Mouse (Mus musculus) midbrain, embryonic 13.5 days (tissue): ENCODE results near the gene Twist2. TPM values are rescaled to one million over a fixed set of nuclear protein-coding genes. Genes with fewer than 3 reads are reported as not detected.
A peak's percentile ranks its signal among the peaks of the same experiment; 100 is the strongest.

ENCODE experiments used
- ATAC-seq: fragments of 200-750 bp; cut with Nextera tagmentation; 2 replicates; pipeline ENCODE4 v1.8.0; 2017; ENCODE audit warnings: mild to moderate bottlenecking, moderate TSS enrichment, moderate library complexity
- H3K27ac ChIP-seq: fragments of 300-500 bp; sonication (generic); 2 replicates; pipeline ENCODE4 v1.5.1; 2015; ENCODE audit warnings: inconsistent platforms, mild to moderate bottlenecking, moderate library complexity
- H3K27me3 ChIP-seq: fragments of 300-500 bp; sonication (generic); 2 replicates; pipeline ENCODE4 v1.6.1; 2015; ENCODE audit warnings: mild to moderate bottlenecking, inconsistent platforms
- H3K36me3 ChIP-seq: fragments of 300-500 bp; sonication (generic); 2 replicates; pipeline ENCODE4 v1.6.1; 2015; ENCODE audit warnings: mild to moderate bottlenecking, inconsistent platforms
- H3K4me1 ChIP-seq: fragments of 300-500 bp; sonication (generic); replicated peaks from 2 replicates; pipeline ENCODE4 v1.6.1; 2015; ENCODE audit warnings: inconsistent platforms
- H3K4me2 ChIP-seq: fragments of 300-500 bp; sonication (generic); replicated peaks from 2 replicates; pipeline ENCODE4 v1.6.1; 2015; ENCODE audit warnings: moderate library complexity, mild to moderate bottlenecking, inconsistent platforms
- H3K4me3 ChIP-seq: fragments of 300-500 bp; sonication (generic); replicated peaks from 2 replicates; pipeline ENCODE4 v1.5.1; 2015; ENCODE audit warnings: mild to moderate bottlenecking, inconsistent platforms
- H3K9ac ChIP-seq: fragments of 300-500 bp; sonication (generic); replicated peaks from 2 replicates; pipeline ENCODE4 v1.6.1; 2015; ENCODE audit warnings: mild to moderate bottlenecking, inconsistent platforms
- H3K9me3 ChIP-seq: fragments of 300-500 bp; sonication (generic); 2 replicates; pipeline ENCODE4 v1.6.1; 2016; ENCODE audit warnings: mild to moderate bottlenecking, inconsistent platforms
- WGBS: fragments of 180-500 bp; shearing (Covaris S2); methylation state at CpG from one replicate; pipeline ENCODE4 v1.1.7; 2015; 5-methylcytosine and 5-hydroxymethylcytosine counted together
- polyA plus RNA-seq: library from polyadenylated mRNA; unstranded; fragments of >200 nt; fragmentation: Nextera tagmentation; extraction: Ambion mirVana; gene quantifications from 2 replicates; pipeline ENCODE4 v1.2.1, GENCODE M21; 2015

Twist2 gene
- 0.72 and 1.3 TPM in 2 replicates for polyA plus RNA-seq

GRCm38 (mm10) chr1:91800967-91801843 is at the start of gene Twist2:
TSS of gene Twist2 (plus strand) at chr1:91801461.
- Histone ChIP-seq H3K4me3 (peak within 1 kb of the TSS; percentile 40), H3K4me2 (peak within 1 kb of the TSS; percentile 75), H3K27ac (no peak within 1 kb of the TSS), H3K27me3 (peaks cover 68% of the 10 kb centered on the region), H3K9ac (0 out of 2 replicates have a peak within 1 kb of the TSS, but pooled peaks have one; percentile 23), H3K4me1 (peaks cover 25% of the 10 kb centered on the region), H3K9me3 (no peaks in the 10 kb centered on the region), H3K36me3 (no peaks in the 10 kb centered on the region)
- ATAC-seq, result 0 out of 2 replicates have a peak, but pooled peaks have one; percentile 30
- under 1% methylated on average over 73 of the region's 77 CpGs for WGBS

- WGBS, result 84% methylated on average over 9 of the region's 9 CpGs
- no peak for ATAC-seq
- no peak overlapping the region for H3K27ac ChIP-seq
Observed at GRCm38 (mm10) chr1:91752931-91753330, 48.3 kb upstream of the Twist2 start.

GRCm38 (mm10) chr1:91755102-91755501 is 46.2 kb upstream of the Twist2 start:
- peak; percentile 44; the same call in 1 of the 2 replicates for ATAC-seq
- H3K4me1 ChIP-seq, result peaks cover 23% of the 10 kb centered on the region
- peaks cover 18% of the 10 kb centered on the region for H3K27me3 ChIP-seq
- WGBS, result under 1% methylated on average over 9 of the region's 9 CpGs
- no peaks in the 10 kb centered on the region for H3K9me3 ChIP-seq
- 0 out of 2 replicates have a peak overlapping the region, but pooled peaks have one; percentile 14 for H3K9ac ChIP-seq
- H3K36me3 ChIP-seq, result no peaks in the 10 kb centered on the region
- H3K27ac ChIP-seq, result no peak overlapping the region
- H3K4me2 ChIP-seq, result peak overlapping the region; percentile 46
- H3K4me3 ChIP-seq, result no peak overlapping the region; the same call in 1 of the 2 replicates

More at GRCm38 (mm10) chr1:91752931-91753330, 48.3 kb upstream of the Twist2 start:
- Histone ChIP-seq H3K4me1 (peaks cover 7% of the 10 kb centered on the region), H3K27me3 (peaks cover 34% of the 10 kb centered on the region), H3K9ac (no peak overlapping the region), H3K4me2 (no peak overlapping the region), H3K36me3 (no peaks in the 10 kb centered on the region), H3K9me3 (no peaks in the 10 kb centered on the region), H3K4me3 (no peak overlapping the region)

DNA sequence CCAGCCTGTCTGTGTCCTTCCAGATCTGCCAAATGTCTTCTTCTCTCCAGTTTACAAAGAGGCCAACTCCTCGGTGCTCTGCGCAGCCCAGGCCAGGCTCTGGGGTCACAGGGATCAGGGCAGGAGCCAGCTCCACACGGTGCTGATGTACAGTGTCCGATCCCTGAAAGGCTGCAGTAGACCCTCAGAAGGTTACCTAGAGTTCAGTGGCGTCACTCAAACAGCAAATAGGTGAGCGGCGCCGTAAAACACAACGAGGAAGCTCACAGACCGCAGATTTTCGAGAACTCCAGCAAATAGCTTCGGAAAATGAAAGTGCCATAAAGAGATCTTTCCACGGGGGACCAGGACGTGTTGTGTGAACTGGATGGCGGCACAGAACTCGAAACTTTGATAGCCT is 44.0 kb upstream of the Twist2 start:
- Histone ChIP-seq H3K4me3 (no peak overlapping the region), H3K27ac (no peak overlapping the region), H3K27me3 (peaks cover 16% of the 10 kb centered on the region), H3K36me3 (no peaks in the 10 kb centered on the region), H3K4me1 (peaks cover 38% of the 10 kb centered on the region), H3K4me2 (no peak overlapping the region), H3K9ac (no peak overlapping the region), H3K9me3 (no peaks in the 10 kb centered on the region)
- 68% methylated on average over 16 of the region's 16 CpGs for WGBS
- ATAC-seq, result no peak

GRCm38 (mm10) chr1:91758143-91758542 is 43.1 kb upstream of the Twist2 start:
- H3K36me3 ChIP-seq, result no peaks in the 10 kb centered on the region
- no peak overlapping the region for H3K27ac ChIP-seq
- no peak for ATAC-seq
- H3K4me2 ChIP-seq, result no peak overlapping the region
- H3K9ac ChIP-seq, result no peak overlapping the region
- no peaks in the 10 kb centered on the region for H3K9me3 ChIP-seq
- no peak overlapping the region for H3K4me3 ChIP-seq
- H3K4me1 ChIP-seq, result peaks cover 42% of the 10 kb centered on the region
- 34% methylated on average over 2 of the region's 2 CpGs for WGBS
- H3K27me3 ChIP-seq, result peaks cover 19% of the 10 kb centered on the region

- 18% methylated on average over 12 of the region's 12 CpGs for WGBS
- H3K4me3 ChIP-seq, result no peak overlapping the region
- peaks cover 19% of the 10 kb centered on the region for H3K27me3 ChIP-seq
- H3K27ac ChIP-seq, result peak overlapping the region; percentile 58
- no peak overlapping the region for H3K4me2 ChIP-seq
- peak; percentile 55; the same call in 1 of the 2 replicates for ATAC-seq
- H3K36me3 ChIP-seq, result no peaks in the 10 kb centered on the region
- H3K9ac ChIP-seq, result peak overlapping the region; percentile 32; the same call in 1 of the 2 replicates
- no peaks in the 10 kb centered on the region for H3K9me3 ChIP-seq
- peaks cover 42% of the 10 kb centered on the region for H3K4me1 ChIP-seq
Observed at GRCm38 (mm10) chr1:91758600-91759515, 42.4 kb upstream of the Twist2 start.

DNA sequence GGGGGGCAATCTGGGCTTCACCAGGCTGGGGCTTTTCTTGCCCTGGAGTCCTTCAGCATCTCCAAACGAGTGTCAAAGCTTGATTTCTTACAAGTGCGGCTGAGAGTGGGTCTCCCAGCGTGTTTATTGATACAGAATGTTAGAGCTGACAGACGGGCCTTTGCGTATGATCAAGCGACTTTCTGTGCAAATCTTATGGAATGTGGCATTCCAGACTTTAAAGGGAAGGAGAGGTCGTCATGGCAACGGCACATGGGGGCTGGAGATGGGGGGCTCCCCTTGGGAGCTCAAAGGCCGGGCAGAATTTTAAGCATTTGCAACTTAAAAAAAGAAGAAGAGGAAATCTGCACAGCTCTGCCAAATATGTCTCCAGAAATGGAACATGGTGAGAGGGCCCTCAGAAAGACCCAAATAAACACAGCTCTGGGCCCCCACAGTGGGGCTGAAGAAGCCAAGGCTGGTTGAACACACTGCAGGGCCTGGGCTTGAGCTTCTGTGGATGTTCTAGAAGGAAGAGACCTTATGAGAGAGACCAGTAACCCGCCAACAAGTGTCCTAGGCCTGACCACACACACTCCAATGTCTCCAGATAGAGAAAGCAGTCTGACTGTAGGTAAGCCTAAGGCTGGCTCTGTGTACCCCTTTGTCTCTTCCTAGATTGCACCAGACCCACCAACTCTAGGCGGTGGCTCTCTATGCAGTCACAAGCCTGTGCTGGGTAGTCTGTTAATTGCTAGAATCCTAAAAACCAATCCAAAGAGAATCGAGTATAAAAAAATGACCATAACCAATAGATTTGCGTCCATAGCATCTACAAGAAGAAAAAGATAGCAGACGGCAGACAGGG is 40.9 kb upstream of the Twist2 start:
- Histone ChIP-seq H3K36me3 (no peaks in the 10 kb centered on the region), H3K4me1 (peaks cover 37% of the 10 kb centered on the region), H3K27me3 (peaks cover 19% of the 10 kb centered on the region), H3K4me2 (peak overlapping the region; percentile 34), H3K9ac (no peak overlapping the region), H3K4me3 (no peak overlapping the region), H3K27ac (peak overlapping the region; percentile 59), H3K9me3 (no peaks in the 10 kb centered on the region)
- peak; percentile 73 for ATAC-seq
- WGBS, result 39% methylated on average over 14 of the region's 14 CpGs

DNA sequence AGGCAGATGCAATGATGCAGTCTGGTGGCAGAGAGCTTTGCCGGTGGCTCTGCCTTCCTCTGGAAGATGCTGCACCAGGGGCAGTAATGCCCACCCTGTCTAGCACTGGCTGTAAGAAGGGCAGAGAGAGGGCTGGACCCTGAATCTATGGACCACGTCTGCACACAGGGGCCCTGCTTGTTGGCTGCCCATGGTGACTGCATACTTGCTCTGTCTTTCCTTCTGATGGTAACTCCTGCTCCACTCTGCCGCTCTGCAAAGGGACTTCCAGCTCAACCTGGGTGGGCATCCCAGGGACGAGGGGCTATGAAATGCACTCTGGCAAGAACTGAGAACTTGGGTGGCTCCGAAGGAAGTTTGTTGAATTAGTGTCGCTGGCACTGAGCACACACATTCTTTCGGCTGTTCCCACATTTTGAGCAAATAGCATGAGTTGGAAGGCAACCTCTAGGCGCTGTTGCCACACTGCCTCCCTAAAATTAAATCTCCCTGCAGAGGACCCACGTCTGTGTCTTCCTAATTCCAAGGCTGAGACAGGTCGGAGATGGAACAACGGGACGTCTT is 38.7 kb upstream of the Twist2 start:
- Histone ChIP-seq H3K36me3 (no peaks in the 10 kb centered on the region), H3K4me2 (no peak overlapping the region), H3K4me3 (no peak overlapping the region), H3K9ac (no peak overlapping the region), H3K9me3 (no peaks in the 10 kb centered on the region), H3K27ac (no peak overlapping the region), H3K27me3 (0 out of 2 replicates have a peak, but pooled peaks cover 3% of the 10 kb centered on the region), H3K4me1 (peaks cover 35% of the 10 kb centered on the region)
- WGBS, result 63% methylated on average over 12 of the region's 12 CpGs
- no peak for ATAC-seq

DNA sequence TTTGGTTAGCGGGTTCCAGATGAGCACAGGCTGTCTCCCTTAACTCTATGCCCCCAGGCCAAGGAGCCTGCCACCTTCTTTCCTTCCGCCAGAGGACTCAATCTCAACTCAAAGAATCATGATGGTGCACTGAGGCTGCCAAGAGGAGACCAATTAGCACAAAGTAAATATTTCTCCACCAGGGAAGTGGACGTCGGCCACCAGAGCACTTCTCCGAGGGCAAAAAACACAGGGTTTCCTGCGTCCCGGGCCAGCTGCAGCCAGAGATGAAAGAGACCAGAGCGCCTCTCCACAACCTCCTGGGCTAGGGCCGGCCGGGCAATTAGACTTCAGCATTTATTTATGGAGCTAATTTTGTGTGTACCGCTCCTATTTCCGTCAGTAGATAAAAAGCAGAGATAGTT is 31.0 kb upstream of the Twist2 start:
- Histone ChIP-seq H3K4me1 (peaks cover 10% of the 10 kb centered on the region), H3K27me3 (0 out of 2 replicates have a peak, but pooled peaks cover 6% of the 10 kb centered on the region), H3K36me3 (no peaks in the 10 kb centered on the region), H3K4me3 (no peak overlapping the region), H3K9me3 (no peaks in the 10 kb centered on the region), H3K9ac (no peak overlapping the region), H3K27ac (no peak overlapping the region), H3K4me2 (no peak overlapping the region)
- no peak for ATAC-seq
- 52% methylated on average over 12 of the region's 12 CpGs for WGBS

GRCm38 (mm10) chr1:91770676-91771075 is 30.6 kb upstream of the Twist2 start:
- H3K4me2 ChIP-seq, result no peak overlapping the region
- no peak overlapping the region for H3K9ac ChIP-seq
- no peak overlapping the region for H3K4me3 ChIP-seq
- H3K27ac ChIP-seq, result no peak overlapping the region
- WGBS, result 25% methylated on average over 10 of the region's 10 CpGs
- no peaks in the 10 kb centered on the region for H3K36me3 ChIP-seq
- no peaks in the 10 kb centered on the region for H3K9me3 ChIP-seq
- ATAC-seq, result no peak
- peaks cover 10% of the 10 kb centered on the region for H3K4me1 ChIP-seq
- H3K27me3 ChIP-seq, result 0 out of 2 replicates have a peak, but pooled peaks cover 6% of the 10 kb centered on the region

DNA sequence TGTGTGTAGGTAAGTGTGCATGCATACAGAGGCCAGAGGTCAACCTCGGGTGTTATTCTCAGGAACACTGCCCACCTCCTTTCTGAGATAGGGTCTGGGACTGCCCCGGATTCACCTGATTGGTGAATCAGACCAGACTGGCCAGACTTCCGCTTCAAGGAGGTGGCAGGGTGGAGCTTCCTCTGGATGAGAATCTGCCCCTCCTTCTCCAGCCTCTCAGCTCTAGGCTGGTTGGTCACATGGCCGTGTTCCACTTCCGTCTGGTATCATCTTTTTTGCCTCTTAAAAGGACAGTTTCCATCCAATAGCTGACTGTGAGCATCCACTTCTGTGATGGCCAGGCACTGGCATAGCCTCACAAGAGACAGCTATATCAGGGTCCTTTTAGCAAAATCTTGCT is 24.3 kb upstream of the Twist2 start:
- H3K27me3 ChIP-seq, result 0 out of 2 replicates have a peak, but pooled peaks cover 6% of the 10 kb centered on the region
- H3K9ac ChIP-seq, result no peak overlapping the region
- H3K4me1 ChIP-seq, result no peaks in the 10 kb centered on the region
- H3K4me2 ChIP-seq, result no peak overlapping the region
- WGBS, result 77% methylated on average over 5 of the region's 5 CpGs
- H3K4me3 ChIP-seq, result no peak overlapping the region
- H3K36me3 ChIP-seq, result no peaks in the 10 kb centered on the region
- ATAC-seq, result no peak
- no peaks in the 10 kb centered on the region for H3K9me3 ChIP-seq
- no peak overlapping the region for H3K27ac ChIP-seq
